Mouse (Mus musculus): Measurements from ENCODE around the gene Zfp950.
A peak's percentile ranks its signal among the peaks of the same experiment; 100 is the strongest.
"Not testable (repeated sequence)": the region's sequence is repeated elsewhere in the genome, so short reads cannot be mapped to it uniquely, and the experiment has no call there.

Zfp950 gene

GRCm38 (mm10) chr19:61140342-61141206, at the start of gene Zfp950:
Gene Zfp950 (minus strand): TSS chr19:61140840.
- DNase-seq (ENCODE audit: low spot score), result peak; percentile 81

- not testable (repeated sequence) for DNase-seq (ENCODE audit: low spot score)
Measured at GRCm38 (mm10) chr19:61183590-61183989, 43.0 kb upstream of the Zfp950 start, which contains the start of gene Gm6020. Gene Gm6020 (plus strand): TSS chr19:61183890.

- no peak for DNase-seq (ENCODE audit: low spot score)
Measured at GRCm38 (mm10) chr19:61175756-61176324, 35.2 kb upstream of the Zfp950 start, which contains the start of gene Gm7102. Gene Gm7102 (minus strand): TSS chr19:61176309.

GRCm38 (mm10) chr19:61151701-61152420, 11.2 kb upstream of the Zfp950 start:
- DNase-seq (ENCODE audit: low spot score), result peak; percentile 8

GRCm38 (mm10) chr19:61151372-61151700, 10.7 kb upstream of the Zfp950 start:
- peak; percentile 31 for DNase-seq (ENCODE audit: low spot score)

GRCm38 (mm10) chr19:61141299-61141698, 659 bp upstream of the Zfp950 start:
- no peak for DNase-seq (ENCODE audit: low spot score)

- no peak for DNase-seq (ENCODE audit: low spot score)
Measured at GRCm38 (mm10) chr19:61138655-61139054, 2.0 kb downstream of the Zfp950 start.

GRCm38 (mm10) chr19:61131096-61131495, 9.5 kb downstream of the Zfp950 start:
- no peak for DNase-seq (ENCODE audit: low spot score)

- peak; percentile 12 for DNase-seq (ENCODE audit: low spot score)
Measured at GRCm38 (mm10) chr19:61110184-61110583, 30.5 kb downstream of the Zfp950 start.

GRCm38 (mm10) chr19:61097764-61098163, 42.9 kb downstream of the Zfp950 start:
- no peak for DNase-seq (ENCODE audit: low spot score)

- DNase-seq (ENCODE audit: low spot score), result no peak
Measured at GRCm38 (mm10) chr19:61096776-61097175, 43.9 kb downstream of the Zfp950 start.

- DNase-seq (ENCODE audit: low spot score), result no peak
Measured at GRCm38 (mm10) chr19:61090541-61090940, 50.1 kb downstream of the Zfp950 start.

GRCm38 (mm10) chr19:61089001-61089400, 51.6 kb downstream of the Zfp950 start:
- DNase-seq (ENCODE audit: low spot score), result no peak

- no peak for DNase-seq (ENCODE audit: low spot score)
Measured at GRCm38 (mm10) chr19:61087781-61088180, 52.9 kb downstream of the Zfp950 start.

- no peak for DNase-seq (ENCODE audit: low spot score)
Measured at GRCm38 (mm10) chr19:61085217-61085616, 55.4 kb downstream of the Zfp950 start.

GRCm38 (mm10) chr19:61084149-61084940, 56.3 kb downstream of the Zfp950 start:
- DNase-seq (ENCODE audit: low spot score), result peak; percentile 86

GRCm38 (mm10) chr19:61083006-61083405, 57.6 kb downstream of the Zfp950 start:
- no peak for DNase-seq (ENCODE audit: low spot score)

- DNase-seq (ENCODE audit: low spot score), result no peak
Measured at GRCm38 (mm10) chr19:61080251-61080749, 60.3 kb downstream of the Zfp950 start.

GRCm38 (mm10) chr19:61078622-61079021, 62.0 kb downstream of the Zfp950 start:
- no peak for DNase-seq (ENCODE audit: low spot score)

GRCm38 (mm10) chr19:61065011-61065410, 75.6 kb downstream of the Zfp950 start:
- no peak for DNase-seq (ENCODE audit: low spot score)

- DNase-seq (ENCODE audit: low spot score), result no peak
Measured at GRCm38 (mm10) chr19:61064386-61064785, 76.3 kb downstream of the Zfp950 start.

- peak; percentile 5 for DNase-seq (ENCODE audit: low spot score)
Measured at GRCm38 (mm10) chr19:61057581-61057980, 83.1 kb downstream of the Zfp950 start.

All from urinary bladder, postnatal 14 days (tissue).